Mouse (Mus musculus) small intestine, adult 2 months (tissue): ENCODE results near the gene Cry2. TPM values are rescaled to one million over a fixed set of nuclear protein-coding genes. Genes with fewer than 3 reads are reported as not detected.

ENCODE experiments used
- H3K27ac ChIP-seq: fragments of 200-500 bp; 2 replicates; pipeline ENCODE4 v1.5.1; 2012; ENCODE audit warnings: low read depth, low read length, control low read depth, inconsistent platforms; ENCODE audit not compliant: insufficient read depth
- H3K27me3 ChIP-seq: fragments of 200-500 bp; 2 replicates; pipeline ENCODE4 v1.6.1; 2012; ENCODE audit warnings: mild to moderate bottlenecking, moderate library complexity, low read length, inconsistent platforms; ENCODE audit not compliant: control insufficient read depth, insufficient read depth
- H3K36me3 ChIP-seq: fragments of 200-500 bp; 2 replicates; pipeline ENCODE4 v1.6.1; 2012; ENCODE audit warnings: mild to moderate bottlenecking, low read length, control low read depth, inconsistent platforms; ENCODE audit not compliant: control insufficient read depth, insufficient read depth
- H3K4me1 ChIP-seq: fragments of 200-500 bp; 2 replicates; pipeline ENCODE4 v1.6.1; 2012; ENCODE audit warnings: low read length, inconsistent platforms, mixed read lengths; ENCODE audit not compliant: control insufficient read depth, insufficient read depth, insufficient read length
- H3K4me3 ChIP-seq: fragments of 200-500 bp; 2 replicates; pipeline ENCODE4 v1.5.1; 2012; ENCODE audit warnings: low read depth, mild to moderate bottlenecking, control low read depth, inconsistent platforms, low read length, moderate library complexity
- CTCF ChIP-seq: fragments of 200-500 bp; IDR thresholded peaks from 2 replicates; pipeline ENCODE4 v1.5.1; 2012; ENCODE audit warnings: low read depth, mild to moderate bottlenecking, control low read depth, inconsistent platforms, low read length, moderate library complexity, mixed read lengths; ENCODE audit not compliant: insufficient replicate concordance, insufficient read length; ENCODE audit errors: extremely low read depth
- POLR2A ChIP-seq: fragments of 200-500 bp; IDR thresholded peaks from 2 replicates; pipeline ENCODE4 v1.6.1; 2012; ENCODE audit warnings: low read depth, mild to moderate bottlenecking, control low read depth, inconsistent platforms, low read length, moderate library complexity
- WGBS: fragments of 180-500 bp; shearing (Covaris S2); methylation state at CpG from one replicate; pipeline ENCODE4 v1.1.7; 2018; 5-methylcytosine and 5-hydroxymethylcytosine counted together
- polyA plus RNA-seq: library from polyadenylated mRNA; depleted of rRNA; stranded (reverse); fragments of >200 nt; gene quantifications from 2 replicates; pipeline ENCODE4 v1.2.3, GENCODE M21; 2012; rRNA removed

Gene Cry2
- polyA plus RNA-seq, 1 experiment: 13.1 TPM

DNA sequence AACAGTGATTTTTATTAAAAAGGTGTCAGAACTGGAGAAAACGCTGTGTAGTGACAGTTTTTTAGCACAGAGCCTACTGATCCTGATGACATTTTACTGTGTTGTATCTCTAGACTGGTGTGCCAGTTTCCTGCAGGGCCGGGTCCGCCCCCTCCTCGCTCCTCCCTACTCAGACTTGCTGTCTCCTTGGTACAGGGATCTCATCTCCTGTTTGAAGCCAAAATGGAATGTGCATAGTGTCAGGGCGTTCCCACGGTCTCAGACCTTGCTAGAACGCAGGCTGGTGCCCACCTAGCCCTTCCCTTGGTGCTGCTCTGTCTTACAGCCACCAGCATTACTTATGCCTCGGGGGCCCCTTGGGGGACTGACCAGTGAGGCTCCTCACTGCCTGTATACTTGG, 72.0 kb downstream of the Cry2 start:
- peaks cover 20% of the 10 kb centered on the region for H3K36me3 ChIP-seq
- TF ChIP-seq POLR2A (no peak), CTCF (no peak)

DNA sequence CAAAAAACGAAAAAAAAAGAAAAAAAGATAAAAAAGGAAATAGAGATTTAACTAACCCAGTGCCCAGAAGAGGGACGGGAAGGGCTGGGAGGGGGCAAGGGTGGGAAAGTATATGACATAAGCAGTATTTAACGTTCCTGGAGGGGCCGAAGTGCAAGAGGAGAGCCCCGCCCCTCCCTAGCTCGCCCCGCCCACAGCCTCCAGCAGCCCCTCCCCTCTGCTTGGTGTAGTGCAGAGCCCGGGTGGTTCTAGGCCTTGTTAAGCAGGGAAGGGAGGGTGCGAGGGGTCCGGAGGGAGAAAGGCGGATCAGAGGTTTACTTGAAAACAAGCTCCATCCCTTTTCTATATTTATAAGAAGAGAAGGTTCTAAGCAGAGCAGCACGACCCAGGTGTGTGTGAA, 73.0 kb downstream of the Cry2 start:
- no peaks in the 10 kb centered on the region for H3K4me1 ChIP-seq
- H3K27ac ChIP-seq: no peak overlapping the region
- no peaks in the 10 kb centered on the region for H3K27me3 ChIP-seq
- TF ChIP-seq POLR2A: no peak
- no peak for TF ChIP-seq CTCF
- H3K36me3 ChIP-seq: peaks cover 21% of the 10 kb centered on the region
- H3K4me3 ChIP-seq: no peak overlapping the region
- 32% methylated on average over 12 of the region's 12 CpGs for WGBS

More for the DNA sequence above, 72.0 kb downstream of the Cry2 start:
- no peak overlapping the region for H3K27ac ChIP-seq
- WGBS: 92% methylated on average over 8 of the region's 8 CpGs
- no peak overlapping the region for H3K4me3 ChIP-seq
- H3K4me1 ChIP-seq: no peaks in the 10 kb centered on the region
- no peaks in the 10 kb centered on the region for H3K27me3 ChIP-seq

DNA sequence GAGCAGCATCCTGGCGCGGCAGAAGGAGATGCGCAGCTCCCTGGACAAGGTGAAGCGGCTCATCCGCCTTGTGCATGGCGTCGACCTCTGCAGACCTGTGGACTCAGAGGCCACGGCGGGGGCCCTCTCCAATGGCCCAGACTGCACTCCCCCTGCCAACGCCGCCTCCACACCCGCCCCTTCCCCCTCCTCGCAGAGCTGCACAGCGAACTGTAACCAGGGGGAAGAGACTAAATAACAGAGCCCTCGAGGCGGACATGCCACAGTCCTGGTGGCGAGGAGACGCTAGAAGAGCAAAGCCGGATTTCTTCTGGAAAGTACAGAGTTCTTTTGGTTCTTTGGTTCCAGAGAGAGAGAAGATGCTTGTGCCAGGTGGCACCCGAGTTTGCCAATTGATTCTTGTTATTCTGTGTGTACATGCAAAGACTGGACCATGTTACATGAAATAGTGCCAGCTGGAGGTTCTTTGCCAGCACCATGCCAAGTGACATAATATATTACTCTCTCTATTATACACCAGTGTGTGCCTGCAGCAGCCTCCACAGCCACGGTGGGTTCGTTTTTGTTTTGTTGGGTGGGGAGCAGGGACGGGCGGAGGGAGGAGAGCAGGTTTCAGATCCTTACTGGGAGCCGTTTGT, 73.5 kb downstream of the Cry2 start:
- H3K27me3 ChIP-seq: no peaks in the 10 kb centered on the region
- H3K4me3 ChIP-seq: no peak overlapping the region
- no peak for TF ChIP-seq POLR2A
- no peak for TF ChIP-seq CTCF
- peaks cover 25% of the 10 kb centered on the region for H3K36me3 ChIP-seq
- H3K27ac ChIP-seq: no peak overlapping the region
- no peaks in the 10 kb centered on the region for H3K4me1 ChIP-seq
- 71% methylated on average over 25 of the region's 25 CpGs for WGBS

DNA sequence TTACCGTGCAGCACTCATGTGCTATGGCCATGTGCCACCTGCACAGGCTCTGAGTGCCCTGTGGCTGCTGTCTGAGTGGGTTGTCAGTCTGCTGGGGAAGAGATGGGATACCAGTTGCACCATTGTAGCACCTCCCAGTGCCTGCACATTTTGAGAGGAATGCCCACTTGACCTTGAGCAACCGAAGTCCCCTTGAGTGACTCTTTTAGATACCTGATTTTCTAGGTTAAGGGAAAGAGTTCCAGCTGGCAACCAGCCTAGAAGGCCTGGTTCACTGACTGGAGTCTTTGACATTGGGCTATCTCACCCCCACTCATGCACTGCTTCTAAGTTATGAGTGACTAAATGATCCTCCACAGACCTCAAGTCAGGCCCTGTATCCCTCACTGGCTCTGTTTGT, 74.5 kb downstream of the Cry2 start:
- H3K4me1 ChIP-seq: no peaks in the 10 kb centered on the region
- no peak overlapping the region for H3K27ac ChIP-seq
- 70% methylated on average over 2 of the region's 2 CpGs for WGBS
- no peak overlapping the region for H3K4me3 ChIP-seq
- peaks cover 22% of the 10 kb centered on the region for H3K36me3 ChIP-seq
- TF ChIP-seq POLR2A (no peak), CTCF (no peak)
- H3K27me3 ChIP-seq: no peaks in the 10 kb centered on the region

DNA sequence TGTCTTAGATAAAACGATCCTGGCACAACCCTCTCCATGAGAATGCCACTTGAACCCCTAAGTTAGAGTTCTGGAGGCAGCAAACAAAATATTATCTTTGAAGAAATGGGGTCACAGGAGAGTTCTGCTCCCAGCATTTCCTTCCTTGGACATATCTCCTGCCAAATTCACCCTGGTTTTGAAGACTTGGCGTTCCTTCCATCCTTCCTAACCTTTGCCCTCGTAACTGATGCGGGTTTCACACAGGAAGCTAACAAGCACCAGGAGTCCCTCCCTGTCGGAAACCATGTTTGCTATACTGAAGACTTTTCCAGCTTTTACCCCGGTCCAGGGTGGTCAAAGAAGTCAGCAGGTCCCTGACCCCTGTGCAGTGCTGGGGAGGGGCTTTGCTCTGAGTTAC, 79.6 kb downstream of the Cry2 start:
- no peaks in the 10 kb centered on the region; the same call in 1 of the 2 replicates for H3K4me1 ChIP-seq
- H3K27me3 ChIP-seq: no peaks in the 10 kb centered on the region
- TF ChIP-seq POLR2A (no peak), CTCF (no peak)
- no peak overlapping the region for H3K27ac ChIP-seq
- H3K36me3 ChIP-seq: peaks cover 20% of the 10 kb centered on the region
- WGBS: 32% methylated on average over 6 of the region's 6 CpGs
- H3K4me3 ChIP-seq: no peak overlapping the region

Other genes starting within 250 kb of the Cry2 start
- gene Pex16, start 59.4 kb downstream of the Cry2 start, polyA plus RNA-seq: 71.2 and 157 TPM in 2 replicates
- 12.3 and 15.6 TPM in 2 replicates for gene Large2, start 59.2 kb downstream of the Cry2 start, polyA plus RNA-seq
- gene 1700029I15Rik, start 51.5 kb downstream of the Cry2 start, polyA plus RNA-seq: 3.5 and 7.4 TPM in 2 replicates
- gene Mapk8ip1, start 32.8 kb downstream of the Cry2 start, polyA plus RNA-seq: 4.7 and 5.3 TPM in 2 replicates
- gene Slc35c1, start 26.5 kb upstream of the Cry2 start, polyA plus RNA-seq: 124 and 160 TPM in 2 replicates
- gene Chst1, start 165.7 kb upstream of the Cry2 start, polyA plus RNA-seq: 3.1 and 5.5 TPM in 2 replicates